Mouse (Mus musculus): Measurements from ENCODE around the gene Hdac9. TPM values are rescaled to one million over a fixed set of nuclear protein-coding genes. Genes with fewer than 3 reads are reported as not detected.
A peak's percentile ranks its signal among the peaks of the same experiment; 100 is the strongest.

The Hdac9 gene
- polyA plus RNA-seq, 1 experiment from 2014 or later: 13.1 TPM

DNA sequence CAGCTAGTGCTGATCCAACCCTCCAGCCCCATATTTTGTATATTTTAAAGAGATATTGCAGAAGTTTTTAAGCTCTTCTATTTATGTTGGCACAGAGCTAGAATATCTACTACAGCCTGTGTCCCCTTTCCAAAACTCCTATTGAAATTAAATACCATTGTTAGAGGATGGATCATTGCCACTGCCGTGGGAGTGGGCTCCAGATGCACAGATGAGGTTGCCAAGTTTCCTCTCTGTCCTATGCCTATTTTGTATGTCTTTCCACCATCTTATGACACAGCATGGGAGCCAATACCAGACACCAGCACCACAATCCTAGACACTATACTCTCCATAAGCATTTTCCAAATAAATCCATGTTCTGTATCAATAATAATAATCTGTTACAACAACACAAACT lies 743.9 kb downstream of the Hdac9 start:
- no peak overlapping the region for H3K9ac ChIP-seq (replicated peaks)
- no peak overlapping the region for H3K4me3 ChIP-seq
- H3K4me1 ChIP-seq: no peaks in the 10 kb centered on the region
- no peak overlapping the region for H3K27ac ChIP-seq (replicated peaks)
- H3K9me3 ChIP-seq: no peaks in the 10 kb centered on the region
- WGBS: 40% methylated on average over 1 of the region's 1 CpGs
- no peaks in the 10 kb centered on the region for H3K27me3 ChIP-seq
- H3K4me2 ChIP-seq (replicated peaks): no peak overlapping the region
- no peaks in the 10 kb centered on the region for H3K36me3 ChIP-seq
- ATAC-seq (replicated peaks): no peak

DNA sequence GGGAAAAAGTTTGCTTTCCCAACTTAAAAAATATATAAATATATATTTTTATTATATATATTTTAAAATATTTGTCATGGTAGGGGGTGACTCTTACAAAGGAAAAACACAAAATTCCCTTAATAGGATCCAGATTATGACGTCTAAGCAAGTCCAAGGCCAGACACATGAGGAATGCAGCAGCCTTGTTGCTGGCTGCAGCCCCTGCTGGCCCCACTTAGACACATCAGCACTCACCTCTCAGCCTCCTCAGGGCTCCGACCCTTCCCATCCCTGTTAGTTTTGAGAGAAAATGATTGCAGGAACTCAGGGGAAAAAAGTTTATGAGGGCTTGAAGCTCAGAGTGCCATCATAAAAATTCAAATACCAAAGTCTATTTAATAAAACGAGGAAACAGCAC lies 746.3 kb downstream of the Hdac9 start:
- Histone ChIP-seq H3K27me3 (no peaks in the 10 kb centered on the region), H3K9ac (replicated peaks) (no peak overlapping the region)

DNA sequence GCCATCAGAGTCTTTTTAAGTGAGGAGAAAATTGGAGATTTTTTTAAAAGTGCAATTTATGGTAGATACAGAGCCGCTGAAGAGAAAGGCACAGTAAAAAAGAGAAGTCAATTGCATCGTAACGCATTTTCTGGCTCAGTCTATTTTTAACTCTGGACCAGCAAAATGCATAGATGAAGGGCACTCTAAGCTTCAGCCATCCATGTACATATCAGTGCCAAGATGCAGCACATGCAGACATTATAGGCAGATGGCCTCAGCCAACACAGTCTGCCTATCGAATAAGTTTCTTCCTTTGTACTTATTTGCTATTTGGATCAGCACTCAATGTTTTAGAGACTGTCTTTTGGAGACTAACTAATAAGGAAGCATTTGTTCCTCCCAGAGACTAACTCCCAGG lies 751.2 kb downstream of the Hdac9 start:
- no peak overlapping the region for H3K4me2 ChIP-seq (replicated peaks)
- no peaks in the 10 kb centered on the region for H3K9me3 ChIP-seq
- H3K4me1 ChIP-seq: peaks cover 7% of the 10 kb centered on the region
- no peak overlapping the region for H3K9ac ChIP-seq (replicated peaks)
- H3K4me3 ChIP-seq: no peak overlapping the region
- no peak overlapping the region for H3K27ac ChIP-seq (replicated peaks)
- H3K27me3 ChIP-seq: no peaks in the 10 kb centered on the region
- H3K36me3 ChIP-seq: no peaks in the 10 kb centered on the region
- ATAC-seq (replicated peaks): peak; percentile 79
- WGBS: 72% methylated on average over 4 of the region's 4 CpGs

More for the DNA sequence above, 746.3 kb downstream of the Hdac9 start:
- H3K4me1 ChIP-seq: peaks cover 4% of the 10 kb centered on the region
- H3K9me3 ChIP-seq: no peaks in the 10 kb centered on the region
- H3K27ac ChIP-seq (replicated peaks): no peak overlapping the region
- no peak overlapping the region for H3K4me2 ChIP-seq (replicated peaks)
- ATAC-seq (replicated peaks): no peak
- no peaks in the 10 kb centered on the region for H3K36me3 ChIP-seq
- no peak overlapping the region for H3K4me3 ChIP-seq
- WGBS: 73% methylated on average over 3 of the region's 3 CpGs

DNA sequence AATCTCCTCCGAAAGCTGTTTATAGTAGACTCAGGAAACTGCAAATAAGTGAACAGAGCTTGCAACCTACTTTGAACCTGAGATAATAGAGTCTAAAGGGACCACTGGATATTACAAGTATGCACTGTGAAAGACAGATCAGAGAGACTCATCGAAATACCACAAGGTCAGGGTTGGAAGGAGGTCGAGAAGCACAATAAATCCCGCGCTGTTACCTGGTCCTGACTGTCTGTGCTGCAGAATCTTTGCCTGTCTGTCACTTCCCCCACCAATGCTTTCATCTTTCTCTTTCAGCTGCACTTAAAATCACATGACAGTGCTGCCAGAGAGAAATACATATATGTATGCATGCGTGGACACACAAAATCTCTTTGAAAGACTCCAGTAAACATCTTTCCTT lies 760.6 kb downstream of the Hdac9 start:
- no peak for ATAC-seq (replicated peaks)
- Histone ChIP-seq H3K27me3 (no peaks in the 10 kb centered on the region), H3K4me1 (no peaks in the 10 kb centered on the region), H3K36me3 (no peaks in the 10 kb centered on the region), H3K9ac (replicated peaks) (no peak overlapping the region), H3K9me3 (no peaks in the 10 kb centered on the region), H3K27ac (replicated peaks) (no peak overlapping the region), H3K4me3 (no peak overlapping the region), H3K4me2 (replicated peaks) (no peak overlapping the region)
- 86% methylated on average over 6 of the region's 6 CpGs for WGBS

DNA sequence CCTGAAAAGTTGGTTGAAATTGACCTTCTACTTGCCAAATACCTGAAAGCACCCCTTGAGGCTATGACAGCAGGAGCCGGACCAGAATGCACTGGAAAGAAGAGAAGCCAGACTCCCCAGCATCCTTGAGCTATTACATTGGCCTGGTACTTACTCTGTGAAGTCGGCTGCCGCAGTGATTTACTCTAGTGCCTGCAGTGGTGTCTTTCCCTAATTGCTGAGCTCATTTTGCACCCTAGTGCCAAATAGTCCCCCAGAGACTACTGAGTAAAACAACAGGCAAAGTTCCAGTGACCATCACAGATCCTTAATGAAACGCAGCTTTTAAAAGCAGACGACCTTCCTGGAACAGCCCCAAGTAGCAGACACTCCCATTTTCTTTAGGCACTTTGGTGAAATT lies 761.2 kb downstream of the Hdac9 start:
- Histone ChIP-seq H3K4me2 (replicated peaks) (no peak overlapping the region), H3K9me3 (no peaks in the 10 kb centered on the region), H3K9ac (replicated peaks) (no peak overlapping the region), H3K4me3 (no peak overlapping the region), H3K36me3 (no peaks in the 10 kb centered on the region), H3K27ac (replicated peaks) (no peak overlapping the region), H3K27me3 (no peaks in the 10 kb centered on the region), H3K4me1 (no peaks in the 10 kb centered on the region)
- ATAC-seq (replicated peaks): no peak
- 40% methylated on average over 5 of the region's 5 CpGs for WGBS

DNA sequence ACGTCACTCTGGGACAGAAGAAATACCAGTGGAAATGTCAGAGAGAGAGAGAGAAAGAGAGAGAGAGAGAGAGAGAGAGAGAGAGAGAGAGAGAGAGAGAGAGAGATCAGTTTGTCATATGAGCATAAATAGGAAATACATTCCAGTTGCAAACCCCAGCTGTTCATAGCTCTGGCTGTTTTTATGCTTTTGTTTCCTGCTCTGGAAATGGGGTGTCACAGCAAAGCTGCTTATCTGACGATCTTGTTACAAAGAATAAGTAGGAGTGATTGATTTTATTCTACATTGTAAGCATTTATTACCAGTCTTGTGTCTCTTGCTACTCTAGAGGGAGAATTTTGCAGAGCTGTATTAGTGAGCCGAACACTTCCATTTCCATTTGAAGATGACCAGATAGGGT lies 762.1 kb downstream of the Hdac9 start:
- no peak overlapping the region for H3K4me2 ChIP-seq (replicated peaks)
- ATAC-seq (replicated peaks): no peak
- no peaks in the 10 kb centered on the region for H3K4me1 ChIP-seq
- no peaks in the 10 kb centered on the region for H3K9me3 ChIP-seq
- H3K27ac ChIP-seq (replicated peaks): no peak overlapping the region
- H3K4me3 ChIP-seq: no peak overlapping the region
- no peaks in the 10 kb centered on the region for H3K36me3 ChIP-seq
- 85% methylated on average over 3 of the region's 3 CpGs for WGBS
- H3K9ac ChIP-seq (replicated peaks): no peak overlapping the region
- H3K27me3 ChIP-seq: no peaks in the 10 kb centered on the region

DNA sequence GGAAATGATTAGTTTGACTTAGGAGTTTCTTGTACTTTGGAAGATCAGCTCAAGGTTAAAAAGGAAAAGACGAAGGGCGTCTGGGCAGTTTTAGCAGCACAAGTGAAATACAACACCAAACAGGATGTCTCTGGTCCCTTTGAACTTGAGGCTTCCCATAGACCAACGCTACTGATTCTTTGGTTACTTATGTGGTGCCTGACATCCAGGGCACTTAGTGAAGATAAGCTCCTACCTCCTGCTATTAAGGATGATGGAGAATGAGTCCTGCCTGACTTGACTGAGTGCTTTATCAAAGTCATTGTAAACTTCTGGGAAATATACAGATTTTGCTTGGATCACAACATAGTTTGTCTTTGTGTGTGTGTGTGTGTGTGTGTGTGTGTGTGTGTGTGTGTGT lies 765.6 kb downstream of the Hdac9 start:
- Histone ChIP-seq H3K27ac (replicated peaks) (no peak overlapping the region), H3K4me3 (no peak overlapping the region), H3K27me3 (no peaks in the 10 kb centered on the region), H3K36me3 (no peaks in the 10 kb centered on the region), H3K9ac (replicated peaks) (no peak overlapping the region), H3K9me3 (no peaks in the 10 kb centered on the region), H3K4me1 (no peaks in the 10 kb centered on the region), H3K4me2 (replicated peaks) (no peak overlapping the region)
- ATAC-seq (replicated peaks): no peak
- 88% methylated on average over 3 of the region's 3 CpGs for WGBS

DNA sequence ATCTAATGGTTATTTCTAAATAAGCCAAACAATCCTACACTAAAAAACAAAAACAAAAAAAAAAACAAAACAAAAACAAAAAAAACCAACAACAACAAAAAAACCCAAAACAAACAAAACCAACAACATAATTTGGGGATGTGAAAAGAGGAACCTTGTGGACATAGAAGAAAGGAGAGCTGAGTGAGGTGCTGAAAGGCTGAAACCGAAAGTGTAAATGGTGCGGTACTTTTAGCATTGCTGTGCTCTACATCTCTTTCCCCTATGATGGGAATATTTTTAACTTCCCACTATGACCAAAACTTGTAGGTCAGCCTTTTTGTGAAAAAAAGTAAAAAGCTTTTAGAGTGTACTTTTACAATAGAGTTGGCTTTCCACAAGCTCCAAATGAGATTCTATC lies 774.2 kb downstream of the Hdac9 start:
- ATAC-seq (replicated peaks): no peak
- no peaks in the 10 kb centered on the region for H3K36me3 ChIP-seq
- WGBS: 97% methylated on average over 2 of the region's 2 CpGs
- no peak overlapping the region for H3K27ac ChIP-seq (replicated peaks)
- no peaks in the 10 kb centered on the region for H3K27me3 ChIP-seq
- H3K9ac ChIP-seq (replicated peaks): no peak overlapping the region
- no peak overlapping the region for H3K4me2 ChIP-seq (replicated peaks)
- no peaks in the 10 kb centered on the region for H3K9me3 ChIP-seq
- H3K4me1 ChIP-seq: no peaks in the 10 kb centered on the region
- no peak overlapping the region for H3K4me3 ChIP-seq

DNA sequence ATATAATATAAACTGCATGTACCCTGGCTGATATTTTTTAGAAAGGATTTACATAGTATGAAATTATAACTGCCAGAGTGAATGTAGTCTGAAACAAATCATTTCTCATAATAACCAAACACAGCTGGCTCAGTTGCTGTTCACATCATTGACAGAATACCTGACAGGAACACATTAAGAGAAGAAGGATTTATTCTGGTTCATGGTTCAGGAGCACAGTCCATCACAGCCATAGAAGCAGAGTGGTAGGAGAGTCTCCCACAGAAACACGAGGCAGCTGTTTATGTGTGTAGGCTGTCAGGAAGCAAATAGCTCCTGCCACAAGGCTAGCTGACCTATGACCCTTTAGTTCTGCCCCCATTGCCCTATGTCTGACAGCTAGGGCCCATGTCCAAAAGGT lies 803.6 kb downstream of the Hdac9 start:
- Histone ChIP-seq H3K4me1 (no peaks in the 10 kb centered on the region), H3K4me2 (replicated peaks) (no peak overlapping the region), H3K36me3 (no peaks in the 10 kb centered on the region), H3K4me3 (no peak overlapping the region), H3K27me3 (no peaks in the 10 kb centered on the region), H3K27ac (replicated peaks) (no peak overlapping the region), H3K9me3 (no peaks in the 10 kb centered on the region), H3K9ac (replicated peaks) (no peak overlapping the region)
- WGBS: 50% methylated on average over 1 of the region's 1 CpGs
- ATAC-seq (replicated peaks): no peak

DNA sequence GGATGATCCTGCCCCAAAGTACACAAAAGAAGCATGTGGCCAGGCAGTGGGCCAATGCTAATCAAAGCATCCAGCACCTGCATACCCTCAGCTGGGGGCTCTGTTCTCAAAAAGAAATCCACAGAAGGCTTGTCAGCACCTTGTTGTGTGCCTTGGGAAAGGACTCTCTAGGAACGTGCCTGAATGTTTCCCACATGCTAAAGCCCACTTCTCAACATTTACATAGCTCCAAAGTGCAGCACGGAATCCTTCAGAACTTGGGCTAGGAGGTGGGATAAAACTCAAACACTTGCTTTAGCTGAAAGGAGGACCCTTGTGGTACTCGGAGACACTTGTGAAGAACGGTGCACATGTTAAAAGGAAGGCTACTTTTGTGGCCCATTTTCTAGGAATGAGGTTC lies 823.9 kb downstream of the Hdac9 start:
- ATAC-seq (replicated peaks): no peak
- no peak overlapping the region for H3K27ac ChIP-seq (replicated peaks)
- H3K27me3 ChIP-seq: no peaks in the 10 kb centered on the region
- no peaks in the 10 kb centered on the region for H3K4me1 ChIP-seq
- no peak overlapping the region for H3K9ac ChIP-seq (replicated peaks)
- WGBS: 71% methylated on average over 4 of the region's 4 CpGs
- no peak overlapping the region for H3K4me3 ChIP-seq
- no peaks in the 10 kb centered on the region for H3K9me3 ChIP-seq
- no peaks in the 10 kb centered on the region for H3K36me3 ChIP-seq
- H3K4me2 ChIP-seq (replicated peaks): no peak overlapping the region

DNA sequence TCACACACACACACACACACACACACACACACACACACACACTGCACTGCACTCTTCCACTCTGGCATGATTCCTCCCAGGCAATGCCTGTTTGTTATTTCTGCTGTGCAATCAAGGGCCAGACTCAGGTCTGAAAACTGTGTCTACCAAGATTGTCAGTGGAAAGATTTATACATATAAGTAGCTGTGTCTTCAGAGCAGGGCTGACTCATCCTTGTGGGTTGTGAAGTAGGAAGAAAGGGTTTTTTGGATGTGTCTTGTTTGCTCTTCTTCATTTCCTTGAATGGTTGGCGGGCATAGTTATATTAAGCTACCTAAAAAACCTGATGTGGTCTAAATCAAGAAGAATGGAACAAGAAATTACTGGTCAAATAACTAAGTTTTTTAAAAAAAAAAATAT lies 825.0 kb downstream of the Hdac9 start:
- Histone ChIP-seq H3K9me3 (no peaks in the 10 kb centered on the region), H3K27me3 (no peaks in the 10 kb centered on the region), H3K27ac (replicated peaks) (no peak overlapping the region), H3K4me2 (replicated peaks) (no peak overlapping the region), H3K9ac (replicated peaks) (no peak overlapping the region), H3K36me3 (no peaks in the 10 kb centered on the region), H3K4me3 (no peak overlapping the region), H3K4me1 (no peaks in the 10 kb centered on the region)
- ATAC-seq (replicated peaks): no peak
- WGBS: 96% methylated on average over 1 of the region's 1 CpGs

DNA sequence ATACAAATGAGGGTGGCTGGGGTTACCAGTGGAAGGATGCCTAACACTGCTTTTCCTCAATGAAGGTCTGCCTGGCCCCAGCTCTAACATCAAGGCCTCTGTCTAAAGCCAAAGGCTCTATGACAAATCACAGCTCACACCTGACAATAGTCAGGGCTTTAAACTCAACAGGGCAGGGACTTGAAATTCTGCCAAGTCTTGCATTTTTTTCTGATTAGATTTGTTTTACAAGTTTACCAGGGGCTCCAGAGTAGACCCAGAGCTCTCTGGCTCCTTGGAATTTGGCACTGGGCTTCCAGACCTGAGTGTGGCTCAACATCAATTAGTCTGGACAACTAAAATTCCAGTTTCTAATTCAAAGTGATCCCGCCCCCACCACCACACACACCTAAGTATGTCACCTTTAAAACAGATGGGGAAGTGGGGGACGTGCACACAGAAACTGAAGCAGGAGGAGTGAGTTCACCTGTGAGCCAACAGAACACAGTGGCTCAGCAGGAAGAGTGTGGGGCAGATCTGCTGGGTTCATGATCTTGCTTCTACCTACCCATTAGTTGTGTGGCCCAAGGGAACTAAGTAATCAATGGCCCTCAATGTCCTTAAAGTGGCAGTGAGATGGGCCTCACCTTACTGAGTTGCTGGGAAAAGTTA lies 829.5 kb downstream of the Hdac9 start:
- WGBS: 88% methylated on average over 2 of the region's 2 CpGs
- no peaks in the 10 kb centered on the region for H3K36me3 ChIP-seq

DNA sequence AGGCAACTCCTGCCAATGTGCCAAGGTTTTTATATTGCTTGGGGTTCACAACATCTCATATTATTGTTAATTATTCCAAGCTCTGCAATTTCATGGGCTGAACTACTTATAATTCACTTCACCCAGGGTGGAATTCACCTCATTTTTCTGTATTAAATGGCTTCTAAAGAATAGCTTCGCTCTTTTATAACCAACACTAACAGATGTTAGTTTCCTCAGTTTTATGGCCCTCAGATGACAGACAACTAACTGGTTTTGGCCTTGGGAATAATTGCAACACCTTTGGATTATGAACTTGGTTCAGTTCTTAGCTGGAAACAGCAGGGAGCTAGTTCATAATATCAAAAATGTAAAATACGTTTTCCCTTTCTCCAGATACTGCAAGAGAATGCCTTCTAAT lies 839.9 kb downstream of the Hdac9 start:
- no peaks in the 10 kb centered on the region for H3K36me3 ChIP-seq
- no peaks in the 10 kb centered on the region for H3K27me3 ChIP-seq
- no peak overlapping the region for H3K4me2 ChIP-seq (replicated peaks)
- no peak for ATAC-seq (replicated peaks)
- no peak overlapping the region for H3K4me3 ChIP-seq
- H3K9ac ChIP-seq (replicated peaks): no peak overlapping the region
- no peak overlapping the region for H3K27ac ChIP-seq (replicated peaks)
- WGBS: 85% methylated on average over 2 of the region's 2 CpGs
- H3K4me1 ChIP-seq: no peaks in the 10 kb centered on the region
- no peaks in the 10 kb centered on the region for H3K9me3 ChIP-seq

More for the DNA sequence above, 829.5 kb downstream of the Hdac9 start:
- H3K9me3 ChIP-seq: no peaks in the 10 kb centered on the region
- no peak overlapping the region for H3K4me2 ChIP-seq (replicated peaks)
- no peaks in the 10 kb centered on the region for H3K27me3 ChIP-seq
- no peak for ATAC-seq (replicated peaks)
- H3K9ac ChIP-seq (replicated peaks): no peak overlapping the region
- H3K4me3 ChIP-seq: no peak overlapping the region
- no peaks in the 10 kb centered on the region for H3K4me1 ChIP-seq
- no peak overlapping the region for H3K27ac ChIP-seq (replicated peaks)

All from forebrain, embryonic 15.5 days (tissue).